Mouse (Mus musculus): ENCODE results near the gene Stk38.
A peak's percentile ranks its signal among the peaks of the same experiment; 100 is the strongest.
"Not testable (repeated sequence)": the region's sequence is repeated elsewhere in the genome, so short reads cannot be mapped to it uniquely, and the experiment has no call there.

The Stk38 gene

DNA sequence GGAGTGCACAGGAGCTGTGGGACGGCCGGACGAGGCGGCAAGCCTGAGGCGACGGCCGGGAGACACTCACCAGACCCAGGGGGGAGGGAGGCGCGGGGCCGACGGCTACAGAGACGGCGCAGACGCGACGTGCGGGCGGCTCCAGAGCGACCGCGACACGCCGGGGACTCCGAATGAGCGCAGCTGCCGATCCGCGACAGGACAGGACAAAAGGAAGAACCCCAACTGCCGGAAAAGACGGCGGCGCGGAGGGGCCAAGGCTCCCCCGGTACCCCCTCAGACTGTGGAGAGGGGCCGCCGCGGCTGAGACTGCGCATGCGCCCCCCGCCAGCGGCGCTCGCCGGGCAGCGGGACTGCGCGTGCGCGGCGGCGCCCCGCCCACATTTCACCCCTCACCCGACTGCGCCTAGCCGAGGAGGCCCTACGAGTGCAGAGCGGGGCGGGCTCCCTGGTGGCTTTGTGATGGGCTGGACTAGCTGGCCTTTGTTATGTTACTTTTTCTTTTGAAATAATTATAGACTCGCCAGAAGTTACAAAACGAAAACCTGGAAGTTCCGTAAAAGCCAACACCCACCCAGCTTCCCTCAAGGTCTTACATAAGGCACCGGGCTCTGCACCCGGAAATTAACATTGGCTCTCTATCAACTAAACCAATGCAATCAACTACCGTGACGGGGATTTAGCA is at the start of gene Stk38:
Gene Stk38 (minus strand): TSS at position 355 of the 685 bp plus-strand sequence.
- DNase-seq (ENCODE audit: low spot score) = peak; percentile 93

DNA sequence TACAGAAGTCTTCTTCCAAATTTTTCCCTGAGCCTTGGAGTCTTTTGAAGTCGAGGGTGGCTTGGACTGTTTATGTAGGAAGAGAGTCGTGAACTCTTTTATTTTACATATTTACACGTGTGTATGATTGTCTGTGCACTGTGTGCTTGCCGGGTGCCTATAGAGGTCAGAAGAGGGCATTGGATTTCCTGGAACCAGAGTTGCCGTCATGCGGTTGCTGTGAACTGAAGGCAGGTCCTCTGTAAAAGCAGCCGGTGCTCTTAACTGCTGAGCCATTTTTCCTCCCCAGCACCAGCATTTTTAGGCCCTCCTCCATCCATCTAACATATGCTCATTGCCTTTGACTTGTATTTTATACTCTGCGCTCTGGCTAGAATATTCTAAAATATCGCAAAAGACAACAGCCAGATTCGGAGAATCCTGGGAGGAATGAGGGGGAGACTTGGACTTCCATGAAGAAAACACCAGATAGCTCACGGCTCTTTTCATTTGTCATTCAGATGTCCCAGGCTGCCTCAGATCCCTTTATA is 49.6 kb upstream of the Stk38 start:
- no peak for DNase-seq (ENCODE audit: low spot score)

DNA sequence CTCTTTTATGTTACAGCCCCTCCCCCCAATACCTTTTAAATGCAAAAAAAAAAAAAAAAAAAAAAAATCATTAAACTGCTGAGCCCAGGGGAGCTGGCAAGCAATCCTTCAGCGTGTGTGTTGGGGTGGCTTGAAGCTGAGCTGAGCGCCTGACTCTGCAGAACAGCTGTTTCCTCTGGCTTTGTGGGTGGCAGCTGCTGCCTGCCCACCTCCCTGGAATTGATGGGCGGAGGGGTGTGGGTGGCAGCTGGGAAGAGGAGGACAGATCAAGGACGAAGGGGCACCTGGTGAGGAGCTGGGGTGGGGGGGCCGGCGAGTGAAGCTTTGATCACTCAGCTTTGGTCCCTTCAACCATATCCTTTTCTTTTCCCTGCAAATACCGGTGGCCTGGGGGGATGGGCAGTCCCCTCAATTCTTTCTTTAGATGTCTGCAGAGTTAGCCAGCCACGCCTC is 48.9 kb upstream of the Stk38 start:
- DNase-seq (ENCODE audit: low spot score) = no peak

DNA sequence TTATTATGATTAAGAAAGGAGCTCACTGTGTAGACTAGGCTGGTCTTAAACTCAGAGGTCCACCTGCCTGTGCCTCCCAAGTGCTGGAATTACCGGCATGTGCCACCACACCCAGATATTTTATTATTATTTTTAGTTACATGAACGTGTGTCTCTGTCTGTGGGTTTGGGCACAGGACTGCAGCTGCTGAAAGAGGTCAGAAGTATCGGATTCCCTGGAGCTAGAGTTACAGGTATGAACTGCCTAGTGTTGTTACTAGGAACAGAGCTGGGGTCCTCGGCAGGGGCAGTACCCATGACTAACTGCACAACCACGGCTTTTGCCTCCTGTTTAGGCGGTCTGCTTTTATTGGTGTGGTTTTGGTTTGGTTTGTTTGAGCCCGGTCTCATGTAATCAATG is 48.4 kb upstream of the Stk38 start:
- no peak for DNase-seq (ENCODE audit: low spot score)

DNA sequence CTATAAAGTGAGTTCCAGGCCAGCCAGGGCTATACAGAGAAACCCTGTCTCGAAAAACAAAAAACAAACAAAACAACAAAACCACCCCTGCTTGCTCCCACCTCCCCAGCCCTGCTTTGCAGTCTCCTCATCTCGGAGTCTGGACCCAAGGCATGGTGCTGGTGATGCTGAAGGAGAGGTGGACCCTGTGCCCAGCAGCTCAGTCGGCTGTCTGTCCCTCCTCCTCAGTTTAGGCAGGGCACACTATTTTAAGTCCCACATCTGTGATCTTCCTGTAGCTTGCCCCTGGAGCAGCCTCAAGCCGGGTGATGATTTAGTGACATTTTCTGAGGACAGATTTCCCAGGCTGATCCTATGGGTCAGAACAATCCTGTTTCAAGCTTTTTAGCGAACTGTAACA is 47.8 kb upstream of the Stk38 start:
- DNase-seq (ENCODE audit: low spot score) = no peak

DNA sequence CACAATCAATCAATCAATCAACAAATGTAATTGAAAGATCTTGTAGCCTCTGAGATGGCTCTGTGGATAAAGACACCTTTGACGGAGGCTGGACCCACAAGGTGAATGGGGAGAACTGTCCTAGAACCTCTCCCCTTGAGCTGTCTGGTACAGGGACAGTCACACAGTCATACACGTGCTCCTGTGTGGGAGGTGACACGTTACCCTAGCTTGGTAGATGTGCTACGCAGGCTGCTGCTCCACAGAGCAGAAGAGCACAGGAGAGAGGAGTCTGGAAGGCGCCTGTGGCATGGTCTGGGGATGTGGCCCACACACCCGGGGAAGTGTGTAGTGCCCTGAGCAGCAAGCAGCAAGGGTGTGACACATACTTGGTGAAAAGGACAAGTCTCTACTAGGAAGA is 46.6 kb upstream of the Stk38 start:
- DNase-seq (ENCODE audit: low spot score) = no peak

DNA sequence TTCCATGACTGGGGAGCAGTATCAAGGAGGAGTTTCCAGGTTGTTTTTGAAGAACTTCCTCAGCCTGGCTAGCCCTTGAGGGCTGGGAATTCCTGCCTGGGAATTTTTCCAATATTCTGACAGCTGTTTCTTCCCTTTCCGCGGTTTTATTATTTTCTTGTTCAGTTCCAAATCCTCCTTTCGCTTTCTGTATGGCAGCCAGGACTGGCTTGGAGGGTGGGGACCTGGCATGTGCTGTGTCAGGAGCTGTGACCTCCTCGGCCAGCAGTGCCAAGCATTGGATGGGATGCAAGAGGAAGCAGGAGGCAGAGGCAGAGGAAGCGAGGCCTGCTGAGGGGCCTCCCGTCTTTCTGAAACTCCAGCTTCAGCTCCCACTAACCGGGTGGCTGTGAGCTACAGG is 46.0 kb upstream of the Stk38 start:
- DNase-seq (ENCODE audit: low spot score) = peak; percentile 61

DNA sequence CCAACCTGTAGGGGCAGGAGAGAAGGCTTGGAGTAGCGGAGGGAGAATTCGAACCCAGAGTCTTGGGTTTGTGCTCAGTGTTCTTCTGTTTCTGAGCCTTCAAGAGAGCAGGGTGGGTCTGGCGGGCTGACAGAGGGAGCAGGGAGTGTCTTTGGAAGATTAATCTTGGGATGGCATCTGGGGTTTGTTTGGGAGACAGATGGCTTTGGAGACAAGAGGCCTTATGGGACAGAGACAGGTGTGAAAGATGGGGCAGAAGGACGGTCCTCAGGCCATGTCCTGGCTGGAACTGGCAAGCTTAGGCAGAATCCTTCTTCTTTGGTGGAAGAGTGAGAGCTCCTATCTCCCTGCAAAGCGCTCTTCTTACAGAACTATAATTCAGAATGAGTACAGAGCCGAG is 45.3 kb upstream of the Stk38 start:
- DNase-seq (ENCODE audit: low spot score) = no peak

DNA sequence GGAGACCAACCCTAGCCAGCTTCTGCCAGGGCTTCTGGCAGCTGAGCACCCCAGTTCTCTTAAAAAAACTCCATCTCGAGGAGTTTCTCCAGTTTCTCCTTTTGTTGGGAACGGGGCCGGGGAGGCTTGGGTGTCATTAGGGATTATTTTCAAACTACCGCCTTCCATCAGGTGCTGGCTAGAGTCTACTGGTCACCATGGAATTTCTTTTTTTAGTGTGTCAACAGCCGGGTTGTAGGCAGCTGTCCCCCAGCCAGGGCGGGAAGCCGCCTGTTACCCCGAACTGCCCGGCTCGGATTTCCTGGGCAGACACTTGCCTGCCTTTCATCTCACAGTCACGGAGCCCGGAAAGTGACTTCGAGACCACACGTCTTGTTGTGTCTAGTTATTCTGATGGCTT is 43.0 kb upstream of the Stk38 start:
- DNase-seq (ENCODE audit: low spot score) = no peak

DNA sequence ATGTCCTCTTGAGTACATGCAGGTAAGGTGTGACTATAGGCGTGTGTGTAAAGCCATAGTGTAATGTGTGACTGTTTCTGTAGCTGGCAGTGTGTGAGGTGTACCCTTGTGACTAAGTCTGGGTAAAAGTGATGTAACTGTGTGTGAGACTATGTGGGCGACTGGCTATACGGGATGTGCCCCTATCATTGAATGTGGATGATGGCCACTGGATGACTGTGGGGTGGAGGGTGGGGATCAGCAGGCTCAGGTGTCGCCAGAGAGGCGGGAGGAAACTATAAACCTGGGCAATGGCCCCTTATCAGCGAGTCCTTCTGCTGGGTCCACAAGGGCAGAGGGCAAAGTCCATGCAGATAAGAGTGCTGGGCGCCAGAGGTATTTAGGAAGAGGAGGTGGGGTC is 42.1 kb upstream of the Stk38 start:
- DNase-seq (ENCODE audit: low spot score) = no peak

DNA sequence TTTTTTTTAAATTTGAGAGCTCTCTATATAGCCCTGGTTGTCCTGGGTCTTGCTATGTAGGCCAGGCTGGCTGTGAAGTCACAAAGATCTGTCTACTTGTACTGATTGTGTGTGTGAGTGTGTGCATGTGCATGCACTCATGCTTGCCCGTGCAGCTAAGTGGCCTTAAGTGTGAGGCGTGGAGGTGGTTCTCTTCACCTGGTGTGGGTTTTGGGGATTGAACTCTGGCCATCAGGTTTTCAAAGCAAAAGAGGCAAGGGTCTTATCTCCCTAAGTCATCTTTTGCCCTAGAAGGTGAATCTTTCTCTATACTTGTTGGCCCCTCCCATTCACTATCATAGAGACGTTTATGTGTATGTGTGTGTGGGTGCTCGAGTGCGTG is 41.7 kb upstream of the Stk38 start:
- DNase-seq (ENCODE audit: low spot score) = no peak

DNA sequence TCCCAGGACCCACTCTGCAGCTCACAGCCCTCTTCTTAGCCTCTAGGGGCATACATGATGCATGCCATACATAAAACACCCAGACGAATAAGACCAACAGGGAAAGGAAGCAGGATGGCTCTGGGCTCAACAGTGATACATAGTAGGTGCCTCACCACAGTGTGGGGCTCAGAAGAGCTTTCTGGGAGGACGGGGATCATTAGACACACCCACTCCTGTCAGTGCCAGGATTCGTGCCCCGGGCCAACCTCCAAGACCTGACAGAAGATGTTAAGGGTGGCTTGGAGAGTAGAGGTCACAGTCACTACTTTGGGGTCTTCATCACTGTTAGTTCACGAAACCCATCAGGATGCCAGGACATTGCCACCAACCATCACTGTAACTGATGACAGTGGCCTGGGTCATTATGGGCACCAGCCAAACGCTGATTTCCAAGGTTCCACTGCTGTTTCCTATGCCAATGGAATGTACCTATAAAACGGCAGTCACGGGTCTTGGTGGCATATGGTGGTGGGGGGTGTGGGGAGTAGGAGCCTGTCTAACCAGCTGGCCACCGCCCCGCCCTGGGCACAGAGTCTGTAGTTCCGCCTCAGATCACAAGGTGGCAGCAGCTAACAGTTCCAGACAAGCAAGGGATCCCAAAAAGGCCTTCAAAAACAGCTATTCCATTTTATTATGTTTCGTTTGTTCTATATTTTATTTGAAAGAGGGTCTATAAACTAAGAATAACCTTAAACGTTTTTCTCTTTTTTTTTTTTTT is 41.1 kb upstream of the Stk38 start:
- peak; percentile 89 for DNase-seq (ENCODE audit: low spot score)

DNA sequence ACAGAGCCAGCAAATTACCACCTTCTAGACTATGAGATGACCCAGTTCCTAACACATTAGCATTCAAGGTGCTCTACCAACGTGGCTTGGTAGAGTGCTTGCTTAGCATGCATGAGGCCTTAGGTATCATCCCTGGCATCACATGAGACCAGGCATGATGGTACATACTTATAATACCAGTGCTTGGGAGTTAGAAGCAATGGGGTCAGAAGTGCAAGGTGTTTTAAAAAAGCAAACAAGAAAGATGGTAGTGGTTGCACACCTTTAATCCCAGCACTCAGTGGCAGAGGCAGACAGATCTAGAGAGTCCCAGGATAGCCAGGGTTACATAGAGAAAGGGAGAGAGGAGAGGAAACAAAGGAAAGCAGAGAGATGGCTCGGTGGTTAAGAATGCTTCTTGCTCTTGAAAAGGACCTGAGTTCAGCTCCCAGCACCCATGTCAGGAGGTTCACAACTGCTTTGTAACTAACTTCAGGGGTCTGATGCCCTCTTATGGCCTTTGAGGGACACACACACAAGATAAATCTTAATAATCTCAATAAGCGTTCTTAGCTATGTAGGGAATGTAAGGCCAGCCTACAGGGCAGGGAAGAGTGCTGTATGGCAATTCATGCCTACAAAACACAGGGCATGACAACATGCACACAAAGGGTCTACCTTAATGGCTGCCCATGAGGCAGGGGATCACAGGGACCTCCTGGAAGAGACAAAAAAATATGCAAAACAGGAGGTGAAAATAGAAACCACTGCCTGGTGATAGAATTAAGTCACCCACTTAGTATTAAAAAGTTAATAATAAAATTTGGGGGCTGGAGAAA is 40.1 kb upstream of the Stk38 start:
- no peak for DNase-seq (ENCODE audit: low spot score)

DNA sequence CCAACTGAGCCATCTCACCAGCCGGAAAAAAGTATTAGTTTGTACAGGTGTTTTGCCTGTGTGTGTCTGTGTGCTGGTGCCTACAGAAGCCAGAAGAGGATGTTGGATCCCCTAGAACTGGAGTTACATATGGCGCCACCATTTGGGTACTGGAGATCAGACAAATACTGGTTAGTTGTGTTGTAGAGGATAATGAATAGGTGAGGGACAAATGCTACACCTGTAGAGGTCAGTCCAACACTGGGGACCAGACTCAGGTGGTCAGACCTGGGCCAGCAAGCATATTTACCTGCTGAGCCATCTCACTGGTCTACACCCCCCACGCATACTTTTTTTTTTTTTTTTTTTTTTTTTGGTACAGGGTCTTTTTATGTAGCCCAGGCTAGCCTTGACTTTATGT is 39.1 kb upstream of the Stk38 start:
- DNase-seq (ENCODE audit: low spot score) = no peak

DNA sequence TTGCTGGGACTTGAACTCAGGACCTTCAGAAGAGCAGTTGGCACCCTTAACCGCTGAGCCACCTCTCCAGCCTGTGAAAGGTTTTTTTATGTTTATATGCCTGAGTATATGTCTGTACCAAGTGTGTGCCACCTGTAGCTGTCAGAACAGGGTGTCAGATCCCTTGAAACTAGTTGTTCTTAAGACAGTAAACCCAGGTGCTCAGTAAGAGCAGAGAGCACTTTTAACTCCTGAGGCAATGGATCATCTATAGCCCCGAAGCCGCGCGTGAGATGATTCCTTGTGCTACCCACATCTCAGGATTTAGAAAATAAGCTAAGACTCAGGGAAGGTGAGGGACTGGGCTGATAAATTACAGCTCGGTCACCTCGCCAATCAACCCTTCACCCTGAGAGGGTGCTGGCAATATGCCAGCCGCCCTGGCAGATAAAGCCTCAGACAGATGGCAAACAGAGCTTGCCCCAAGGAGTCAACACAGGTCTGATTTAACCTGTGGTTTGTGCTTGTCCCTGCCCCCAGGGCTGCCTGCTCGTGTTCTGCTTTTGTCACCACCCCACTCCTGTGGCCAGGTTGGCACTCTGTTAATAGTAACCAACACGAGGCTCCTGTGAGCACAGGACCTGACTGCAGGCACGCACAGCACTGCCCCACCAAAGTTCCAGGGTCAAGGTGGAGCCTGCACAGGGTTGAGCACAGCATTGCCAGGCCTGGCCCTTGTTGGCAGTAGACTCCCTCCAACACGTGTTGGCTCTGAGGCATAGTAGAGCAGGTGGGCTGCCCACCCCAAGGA is 38.1 kb upstream of the Stk38 start:
- no peak for DNase-seq (ENCODE audit: low spot score)

DNA sequence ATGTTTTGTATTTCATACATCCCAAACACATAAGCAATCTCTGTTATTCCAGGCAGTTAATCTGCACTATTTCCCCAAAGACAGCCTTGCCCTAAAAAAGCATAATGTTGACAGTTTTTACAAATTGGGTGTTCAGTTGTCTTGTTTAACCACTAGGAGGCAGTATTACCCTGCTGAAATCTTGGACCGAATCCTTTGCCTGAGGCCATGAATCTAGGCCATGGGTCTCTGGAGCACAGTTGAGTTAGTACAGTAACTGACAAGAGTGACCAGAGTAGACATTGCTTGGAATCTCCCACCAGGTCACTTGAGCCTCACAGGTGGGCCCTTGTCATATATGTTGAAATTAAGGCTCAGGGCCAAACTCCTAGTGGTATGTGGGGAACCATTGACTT is 37.1 kb upstream of the Stk38 start:
- DNase-seq (ENCODE audit: low spot score) = no peak

DNA sequence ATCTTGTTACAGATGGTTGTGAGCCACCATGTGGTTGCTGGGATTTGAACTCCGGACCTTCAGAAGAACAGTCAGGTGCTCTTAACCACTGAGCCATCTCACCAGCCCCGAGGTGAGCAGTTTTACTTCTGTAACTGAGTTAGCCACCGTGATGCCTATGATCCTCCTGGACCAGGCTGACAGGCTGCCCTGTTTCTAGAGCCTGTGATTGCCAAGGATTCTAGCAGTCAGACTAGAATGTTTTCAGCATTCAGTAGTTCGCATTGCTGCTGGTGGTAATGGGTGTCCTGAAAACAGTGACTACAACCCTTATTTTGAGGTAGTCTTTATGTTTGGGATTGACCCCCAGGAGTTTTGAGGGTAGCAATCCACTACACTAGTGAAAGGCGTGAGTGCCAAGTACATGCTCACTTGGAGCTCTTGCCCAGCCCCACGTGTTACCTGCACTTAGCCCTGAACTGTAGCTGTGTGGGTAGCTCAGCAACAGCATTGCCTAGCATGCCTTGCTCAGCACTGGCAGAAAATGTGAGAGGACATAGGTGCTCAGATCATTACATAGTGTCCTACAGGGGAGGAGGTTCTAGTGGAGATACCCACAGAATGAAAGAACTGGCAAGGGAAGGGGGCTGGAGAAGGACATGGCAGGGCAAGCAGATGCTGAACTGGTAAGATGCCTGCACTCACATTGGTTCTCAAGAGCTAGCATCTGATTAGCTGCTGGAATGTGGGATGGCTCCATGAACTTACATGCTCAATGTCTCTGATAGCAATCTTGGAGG is 36.5 kb upstream of the Stk38 start:
- no peak for DNase-seq (ENCODE audit: low spot score)

DNA sequence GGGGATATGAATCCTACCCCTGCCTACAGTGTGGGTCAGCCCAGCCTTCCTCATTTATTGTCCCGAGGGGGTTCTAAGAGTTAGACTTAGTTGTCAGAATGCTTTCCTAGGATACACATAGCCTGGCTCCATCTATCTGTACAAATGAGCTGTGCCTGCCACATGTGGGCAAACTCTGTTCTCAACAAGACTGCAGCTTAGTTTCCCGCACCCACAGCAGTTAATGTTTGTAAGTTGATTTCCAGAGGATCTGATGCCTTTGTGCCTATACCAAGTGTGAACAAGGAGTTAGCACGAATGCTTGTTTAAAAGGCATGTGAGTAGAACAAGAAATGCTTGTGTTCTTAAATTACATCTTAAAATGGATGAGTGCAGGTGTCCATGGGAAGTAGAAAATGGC is 35.8 kb upstream of the Stk38 start:
- no peak for DNase-seq (ENCODE audit: low spot score)

DNA sequence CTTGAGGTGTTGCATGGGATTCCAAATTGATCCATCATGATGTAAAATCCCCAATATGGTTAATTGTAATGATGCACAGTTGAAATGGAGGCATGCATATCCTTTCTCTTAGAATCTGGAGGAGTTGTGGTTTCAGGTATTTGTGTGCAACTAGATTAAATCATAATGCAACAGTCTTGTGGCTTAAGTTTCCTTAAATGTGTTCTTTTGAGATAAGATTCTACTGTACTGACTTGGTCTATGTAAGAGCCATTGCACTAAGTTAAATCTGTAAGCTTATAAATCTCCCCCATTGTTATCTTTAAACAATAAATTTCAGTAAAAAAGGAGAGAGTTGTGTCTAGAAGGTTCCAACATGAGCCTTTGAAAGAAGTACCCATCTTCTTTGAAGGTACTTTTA is 34.8 kb upstream of the Stk38 start:
- no peak for DNase-seq (ENCODE audit: low spot score)

DNA sequence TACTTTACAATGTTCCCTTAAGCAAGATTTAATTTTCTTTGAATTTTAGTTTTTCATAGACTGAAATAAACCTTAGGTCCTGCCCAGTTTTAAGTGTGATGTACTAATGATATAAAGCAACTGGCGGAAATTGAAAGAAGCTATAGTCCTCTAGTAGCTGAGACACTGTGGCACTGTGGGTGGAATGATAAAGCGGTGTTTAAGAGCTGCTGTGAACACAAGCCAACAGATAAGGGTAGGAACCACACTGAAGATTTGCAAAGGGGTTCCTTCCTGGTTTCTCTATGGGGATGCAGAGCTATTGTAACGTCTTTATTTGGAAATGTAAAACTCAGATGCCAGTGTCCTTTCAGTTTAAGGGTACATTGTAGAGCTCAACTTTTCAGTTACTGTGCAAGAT is 33.8 kb upstream of the Stk38 start:
- DNase-seq (ENCODE audit: low spot score) = not testable (repeated sequence)

DNA sequence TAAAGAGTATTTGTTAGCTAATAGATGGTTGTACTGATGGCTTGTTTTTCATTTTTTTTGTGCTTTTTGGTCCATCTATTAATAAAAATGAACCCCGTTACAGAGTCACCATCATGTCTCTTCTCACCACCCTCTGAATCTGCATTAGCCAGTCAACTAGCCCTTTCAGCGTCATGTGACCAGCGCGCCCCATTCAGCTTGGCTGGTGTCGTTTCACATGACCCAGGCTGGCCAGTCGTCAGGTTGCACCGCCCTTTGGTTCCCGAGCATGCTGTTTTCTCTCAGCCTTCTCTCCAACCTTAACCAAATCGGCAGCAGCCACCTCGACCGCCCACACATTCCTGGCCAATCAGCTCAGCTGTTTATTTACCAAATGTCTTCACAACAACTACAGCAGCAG is 31.6 kb upstream of the Stk38 start:
- no peak for DNase-seq (ENCODE audit: low spot score)

Data from ovary, postnatal 14 days (tissue).